Mouse (Mus musculus) liver, adult 2 months (tissue): ENCODE results near the gene Htra1. TPM values are rescaled to one million over a fixed set of nuclear protein-coding genes. Genes with fewer than 3 reads are reported as not detected.
A peak's percentile ranks its signal among the peaks of the same experiment; 100 is the strongest.

Experiments used
- DNase-seq: peaks from one replicate; pipeline ENCODE4 v3.0.0-alpha.2; 2011; ENCODE audit warnings: low read depth, low spot score; ENCODE audit errors: extremely low read depth
- H3K27ac ChIP-seq: fragments of 200-500 bp; replicated peaks from 2 replicates; pipeline ENCODE4 v1.5.1; 2012; ENCODE audit warnings: low read depth, mild to moderate bottlenecking, control low read depth, inconsistent platforms, low read length; ENCODE audit not compliant: insufficient read depth
- H3K27me3 ChIP-seq: fragments of 200-500 bp; 2 replicates; pipeline ENCODE4 v1.6.1; 2012; ENCODE audit warnings: mild to moderate bottlenecking, moderate library complexity, low read length, inconsistent platforms; ENCODE audit not compliant: control insufficient read depth, insufficient read depth
- H3K36me3 ChIP-seq: fragments of 200-500 bp; 2 replicates; pipeline ENCODE4 v1.6.1; 2012; ENCODE audit warnings: low read length, inconsistent platforms; ENCODE audit not compliant: control insufficient read depth, insufficient read depth
- H3K4me1 ChIP-seq: fragments of 200-500 bp; 2 replicates; pipeline ENCODE4 v1.6.1; 2011; ENCODE audit warnings: low read length; ENCODE audit not compliant: control insufficient read depth, insufficient read depth
- H3K4me3 ChIP-seq: fragments of 200-500 bp; 2 replicates; pipeline ENCODE4 v1.5.1; 2011; ENCODE audit warnings: low read depth, mild to moderate bottlenecking, control low read depth, low read length, moderate library complexity; ENCODE audit not compliant: insufficient read depth
- H3K79me2 ChIP-seq: fragments of 200-500 bp; 2 replicates; pipeline ENCODE4 v1.6.1; 2012; ENCODE audit warnings: inconsistent platforms, mild to moderate bottlenecking, low read length, moderate library complexity; ENCODE audit not compliant: control insufficient read depth, insufficient read depth
- H3K9ac ChIP-seq: fragments of 200-500 bp; 2 replicates; pipeline ENCODE4 v1.6.1; 2012; ENCODE audit warnings: low read depth, mild to moderate bottlenecking, control low read depth, inconsistent platforms, low read length
- CTCF ChIP-seq: fragments of 200-500 bp; IDR thresholded peaks from 2 replicates; pipeline ENCODE4 v1.5.1; 2011; ENCODE audit warnings: low read depth, low read length, control low read depth
- POLR2A ChIP-seq: fragments of 200-500 bp; IDR thresholded peaks from 2 replicates; pipeline ENCODE4 v1.6.1; 2011; ENCODE audit warnings: low read length, control low read depth; ENCODE audit not compliant: insufficient read depth; ENCODE audit errors: extremely low read depth
- WGBS: fragments of 180-500 bp; shearing (Covaris S2); methylation state at CpG from one replicate; pipeline ENCODE4 v1.1.7; 2018; 5-methylcytosine and 5-hydroxymethylcytosine counted together
- polyA plus RNA-seq: library from polyadenylated mRNA; depleted of rRNA; stranded (reverse); fragments of >200 nt; gene quantifications from 2 replicates; pipeline ENCODE4 v1.2.3, GENCODE M21; 2012
- total RNA-seq: library from RNA; depleted of rRNA; stranded (reverse); fragments of >200 nt; gene quantifications from 2 replicates; pipeline ENCODE4 v1.2.3, GENCODE M21; 2014

The Htra1 gene
- total and polyA plus RNA-seq, 2 experiments = 2.6 to 3.2 TPM

GRCm38 (mm10) chr7:130902929-130903328 lies 33.0 kb upstream of the Htra1 start:
- 89% methylated on average over 1 of the region's 1 CpGs for WGBS
- Histone ChIP-seq H3K9ac (no peak overlapping the region), H3K4me3 (no peak overlapping the region), H3K4me1 (no peaks in the 10 kb centered on the region), H3K79me2 (no peaks in the 10 kb centered on the region), H3K36me3 (peaks cover 23% of the 10 kb centered on the region; the same call in 1 of the 2 replicates), H3K27me3 (no peaks in the 10 kb centered on the region), H3K27ac (no peak overlapping the region)
- peak; percentile 9 for DNase-seq
- TF ChIP-seq CTCF (no peak), POLR2A (no peak)

- H3K36me3 ChIP-seq = peaks cover 26% of the 10 kb centered on the region; the same call in 1 of the 2 replicates
- H3K4me1 ChIP-seq = no peaks in the 10 kb centered on the region
- TF ChIP-seq POLR2A (no peak), CTCF (no peak)
- H3K27me3 ChIP-seq = no peaks in the 10 kb centered on the region
- DNase-seq = no peak
- peak overlapping the region; percentile 1 for H3K4me3 ChIP-seq
- no peak overlapping the region for H3K27ac ChIP-seq
- no peaks in the 10 kb centered on the region for H3K79me2 ChIP-seq
- no peak overlapping the region for H3K9ac ChIP-seq
- WGBS = 89% methylated on average over 16 of the region's 16 CpGs
These were observed 32.3 kb upstream of the Htra1 start for GRCm38 (mm10) chr7:130903505-130904074.

- no peaks in the 10 kb centered on the region for H3K4me1 ChIP-seq
- no peaks in the 10 kb centered on the region for H3K79me2 ChIP-seq
- 71% methylated on average over 13 of the region's 13 CpGs for WGBS
- no peak overlapping the region for H3K27ac ChIP-seq
- H3K9ac ChIP-seq = no peak overlapping the region
- H3K27me3 ChIP-seq = no peaks in the 10 kb centered on the region
- no peak for TF ChIP-seq POLR2A
- no peak for TF ChIP-seq CTCF
- no peak overlapping the region for H3K4me3 ChIP-seq
- peaks cover 32% of the 10 kb centered on the region for H3K36me3 ChIP-seq
- DNase-seq = no peak
These were observed 31.1 kb upstream of the Htra1 start for GRCm38 (mm10) chr7:130904571-130905365.

- Histone ChIP-seq H3K9ac (no peak overlapping the region), H3K4me3 (no peak overlapping the region), H3K27me3 (no peaks in the 10 kb centered on the region), H3K36me3 (peaks cover 34% of the 10 kb centered on the region), H3K27ac (no peak overlapping the region), H3K79me2 (no peaks in the 10 kb centered on the region), H3K4me1 (no peaks in the 10 kb centered on the region)
- TF ChIP-seq POLR2A = no peak
- TF ChIP-seq CTCF = no peak
- WGBS = 96% methylated on average over 14 of the region's 14 CpGs
- DNase-seq = no peak
These were observed 25.1 kb upstream of the Htra1 start for GRCm38 (mm10) chr7:130910841-130911240.

GRCm38 (mm10) chr7:130914693-130915363 lies 21.1 kb upstream of the Htra1 start:
- Histone ChIP-seq H3K4me3 (no peak overlapping the region), H3K4me1 (no peaks in the 10 kb centered on the region), H3K27me3 (no peaks in the 10 kb centered on the region), H3K9ac (no peak overlapping the region), H3K27ac (no peak overlapping the region), H3K36me3 (peaks cover 16% of the 10 kb centered on the region; the same call in 1 of the 2 replicates), H3K79me2 (no peaks in the 10 kb centered on the region)
- DNase-seq = peak; percentile 58
- TF ChIP-seq POLR2A = no peak
- TF ChIP-seq CTCF = peak; percentile 73
- WGBS = 43% methylated on average over 5 of the region's 5 CpGs
